Mouse (Mus musculus) intestine, embryonic 15.5 days (tissue): ENCODE data around the gene Aspdh. TPM values are rescaled to one million over a fixed set of nuclear protein-coding genes. Genes with fewer than 3 reads are reported as not detected.
A peak's percentile ranks its signal among the peaks of the same experiment; 100 is the strongest.

ENCODE experiments used
- ATAC-seq: fragments of 200-750 bp; cut with Nextera tagmentation; 2 replicates; pipeline ENCODE4 v1.8.0; 2017; ENCODE audit warnings: moderate TSS enrichment, moderate library complexity
- H3K27ac ChIP-seq: fragments of 300-500 bp; sonication (generic); 2 replicates; pipeline ENCODE4 v1.5.1; 2015; ENCODE audit warnings: mild to moderate bottlenecking, inconsistent platforms
- H3K27me3 ChIP-seq: fragments of 300-500 bp; sonication (generic); replicated peaks from 2 replicates; pipeline ENCODE4 v1.6.1; 2015; ENCODE audit warnings: inconsistent platforms
- H3K36me3 ChIP-seq: fragments of 300-500 bp; sonication (generic); 2 replicates; pipeline ENCODE4 v1.6.1; 2015; ENCODE audit warnings: inconsistent platforms
- H3K4me1 ChIP-seq: fragments of 300-500 bp; sonication (generic); replicated peaks from 2 replicates; pipeline ENCODE4 v1.6.1; 2015; ENCODE audit warnings: inconsistent platforms
- H3K4me2 ChIP-seq: fragments of 300-500 bp; sonication (generic); replicated peaks from 2 replicates; pipeline ENCODE4 v1.6.1; 2015; ENCODE audit warnings: mild to moderate bottlenecking, inconsistent platforms
- H3K4me3 ChIP-seq: fragments of 300-500 bp; sonication (generic); replicated peaks from 2 replicates; pipeline ENCODE4 v1.5.1; 2015; ENCODE audit warnings: inconsistent platforms
- H3K9ac ChIP-seq: fragments of 300-500 bp; sonication (generic); 2 replicates; pipeline ENCODE4 v1.6.1; 2015; ENCODE audit warnings: inconsistent platforms
- H3K9me3 ChIP-seq: fragments of 300-500 bp; sonication (generic); 2 replicates; pipeline ENCODE4 v1.6.1; 2016; ENCODE audit warnings: inconsistent platforms
- WGBS: fragments of 180-500 bp; shearing (Covaris S2); methylation state at CpG from one replicate; pipeline ENCODE4 v1.1.7; 2015; 5-methylcytosine and 5-hydroxymethylcytosine counted together
- polyA plus RNA-seq: library from polyadenylated mRNA; unstranded; fragments of >200 nt; fragmentation: Nextera tagmentation; extraction: Ambion mirVana; gene quantifications from 2 replicates; pipeline ENCODE4 v1.2.1, GENCODE M21; 2015

The Aspdh gene
- polyA plus RNA-seq, 1 experiment from 2014 or later, result 0.70 TPM

DNA sequence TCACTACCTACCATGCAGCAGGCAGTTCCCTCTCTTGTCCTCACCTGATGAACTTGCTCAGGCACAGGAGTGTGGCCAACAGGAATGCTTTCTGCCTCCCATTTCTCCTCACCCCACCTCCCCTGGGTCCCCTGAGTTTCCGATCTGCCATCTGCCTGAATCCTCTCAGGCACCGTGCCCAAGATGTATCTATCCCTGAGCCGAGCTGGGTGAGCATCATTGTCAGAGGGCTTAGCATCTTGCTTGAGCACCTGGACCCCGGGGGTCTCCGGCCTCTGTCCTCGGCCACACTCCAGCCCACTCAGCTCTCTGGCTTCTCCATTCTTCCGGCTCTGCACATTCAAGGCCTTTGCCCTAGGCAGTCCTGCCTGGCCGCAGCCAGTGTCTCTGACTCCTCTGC, 27.3 kb upstream of the Aspdh start:
- WGBS, result 65% methylated on average over 8 of the region's 8 CpGs
- Histone ChIP-seq H3K4me2 (no peak overlapping the region), H3K9me3 (no peaks in the 10 kb centered on the region), H3K27ac (no peak overlapping the region), H3K4me3 (no peak overlapping the region), H3K4me1 (0 out of 2 replicates have a peak, but pooled peaks cover 3% of the 10 kb centered on the region), H3K27me3 (peaks cover 49% of the 10 kb centered on the region), H3K9ac (no peak overlapping the region), H3K36me3 (no peaks in the 10 kb centered on the region)
- no peak for ATAC-seq

DNA sequence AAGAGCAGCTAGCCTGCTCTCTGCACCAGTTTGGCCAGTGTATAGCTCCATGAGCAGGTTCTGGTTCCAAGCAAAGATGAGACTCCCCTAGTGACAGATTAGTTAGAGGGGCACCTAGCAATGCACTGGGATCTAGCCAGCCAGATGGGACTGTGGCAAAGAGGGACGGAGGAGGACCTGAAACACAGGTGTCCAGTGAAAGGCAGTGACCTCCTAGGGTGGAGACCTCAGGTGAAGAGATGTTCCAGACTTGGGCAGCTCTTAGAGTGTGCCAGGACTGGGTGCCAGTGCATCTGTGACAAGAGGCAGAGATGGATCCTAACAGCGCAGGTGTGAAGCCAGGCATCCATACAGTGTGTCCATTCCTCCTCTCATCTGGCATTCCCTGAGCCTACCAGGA, 25.5 kb upstream of the Aspdh start:
- Histone ChIP-seq H3K27me3 (peaks cover 66% of the 10 kb centered on the region), H3K4me1 (0 out of 2 replicates have a peak, but pooled peaks cover 3% of the 10 kb centered on the region), H3K4me3 (no peak overlapping the region), H3K9me3 (no peaks in the 10 kb centered on the region), H3K36me3 (no peaks in the 10 kb centered on the region), H3K9ac (no peak overlapping the region), H3K4me2 (no peak overlapping the region), H3K27ac (no peak overlapping the region)
- ATAC-seq, result no peak
- WGBS, result 63% methylated on average over 2 of the region's 2 CpGs

DNA sequence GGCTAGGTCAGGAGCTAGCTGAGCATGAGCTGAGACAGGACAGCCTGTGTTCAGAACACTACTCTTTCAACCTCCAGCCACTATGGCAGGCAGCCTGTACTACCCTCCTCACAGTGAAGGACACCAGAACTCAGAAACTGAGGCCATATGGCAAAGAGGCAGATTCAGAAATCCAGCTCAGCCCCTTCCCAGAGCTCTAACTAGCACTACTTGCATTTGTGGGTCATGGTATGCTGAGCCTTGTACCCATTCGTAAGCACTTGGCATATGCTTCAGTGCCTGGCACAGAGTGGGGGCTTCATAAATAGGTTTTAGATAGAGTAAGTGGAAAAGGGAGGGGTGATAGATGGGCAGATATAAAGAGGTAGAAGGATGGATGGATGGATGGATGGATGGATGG, 24.7 kb upstream of the Aspdh start:
- no peak overlapping the region for H3K4me3 ChIP-seq
- H3K4me1 ChIP-seq, result 0 out of 2 replicates have a peak, but pooled peaks cover 3% of the 10 kb centered on the region
- 96% methylated on average over 1 of the region's 1 CpGs for WGBS
- no peak overlapping the region for H3K9ac ChIP-seq
- H3K36me3 ChIP-seq, result no peaks in the 10 kb centered on the region
- no peaks in the 10 kb centered on the region for H3K9me3 ChIP-seq
- ATAC-seq, result no peak
- H3K27ac ChIP-seq, result no peak overlapping the region
- peaks cover 71% of the 10 kb centered on the region for H3K27me3 ChIP-seq
- H3K4me2 ChIP-seq, result no peak overlapping the region

GRCm38 (mm10) chr7:44441180-44441579, 24.0 kb upstream of the Aspdh start:
- Histone ChIP-seq H3K4me3 (no peak overlapping the region), H3K27me3 (peaks cover 76% of the 10 kb centered on the region), H3K27ac (no peak overlapping the region), H3K9me3 (no peaks in the 10 kb centered on the region), H3K9ac (no peak overlapping the region), H3K36me3 (no peaks in the 10 kb centered on the region), H3K4me2 (no peak overlapping the region), H3K4me1 (0 out of 2 replicates have a peak, but pooled peaks cover 3% of the 10 kb centered on the region)
- no peak for ATAC-seq
- 0% methylated on average over 1 of the region's 1 CpGs for WGBS

DNA sequence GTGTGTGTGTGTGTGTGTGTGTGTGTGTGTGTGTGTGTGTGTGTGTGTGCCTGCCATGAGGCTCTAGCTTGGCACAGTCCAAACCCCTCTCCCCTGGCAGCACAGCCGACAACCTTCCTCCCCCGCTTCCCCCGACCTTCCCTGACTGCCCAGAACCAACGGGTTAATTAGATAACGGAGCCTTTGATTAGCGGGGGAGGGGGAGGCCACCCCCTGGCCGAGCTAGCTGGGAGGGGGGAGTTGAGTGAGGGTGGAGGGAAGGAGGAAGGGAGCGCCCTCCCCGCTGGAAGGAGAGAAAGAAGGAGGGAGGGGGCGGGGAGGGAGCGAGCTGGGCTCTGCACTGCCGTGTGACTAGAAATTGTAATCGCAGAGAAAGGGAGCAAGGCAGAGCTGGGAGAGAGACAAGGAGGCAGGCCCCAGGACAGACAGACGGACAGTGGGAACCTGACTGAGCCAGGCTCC, 23.5 kb upstream of the Aspdh start:
- H3K9ac ChIP-seq, result peak overlapping the region; percentile 23; the same call in 1 of the 2 replicates
- H3K9me3 ChIP-seq, result no peaks in the 10 kb centered on the region
- 0 out of 2 replicates have a peak, but pooled peaks cover 3% of the 10 kb centered on the region for H3K4me1 ChIP-seq
- peak; percentile 62 for ATAC-seq
- peak overlapping the region; percentile 26 for H3K4me3 ChIP-seq
- H3K27ac ChIP-seq, result peak overlapping the region; percentile 40; the same call in 1 of the 2 replicates
- WGBS, result 0% methylated on average over 14 of the region's 14 CpGs
- peaks cover 81% of the 10 kb centered on the region for H3K27me3 ChIP-seq
- H3K36me3 ChIP-seq, result no peaks in the 10 kb centered on the region
- H3K4me2 ChIP-seq, result peak overlapping the region; percentile 38

DNA sequence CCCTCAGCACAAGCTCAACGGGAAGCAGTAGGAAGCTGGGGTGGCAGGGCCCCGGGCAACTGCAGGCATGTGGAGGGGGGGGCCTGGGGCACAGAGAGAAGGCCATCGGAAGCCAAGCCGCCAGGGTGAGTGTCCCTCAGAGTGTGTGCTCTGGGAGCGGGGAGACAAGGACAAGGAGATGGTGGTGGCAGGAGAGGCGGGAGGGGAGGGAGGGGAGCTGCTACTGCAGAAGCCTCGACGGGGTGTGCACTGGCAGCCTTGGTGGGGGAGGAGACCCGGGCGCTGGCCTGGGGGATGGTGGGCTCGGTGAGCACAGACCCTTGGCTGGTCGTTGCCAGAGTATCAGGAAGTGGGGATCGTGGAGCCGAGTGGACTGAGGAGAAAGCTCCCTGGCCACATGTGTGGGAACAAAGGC, 22.8 kb upstream of the Aspdh start:
- Histone ChIP-seq H3K27me3 (peaks cover 86% of the 10 kb centered on the region), H3K36me3 (no peaks in the 10 kb centered on the region), H3K27ac (peak overlapping the region; percentile 40; the same call in 1 of the 2 replicates), H3K9me3 (no peaks in the 10 kb centered on the region), H3K9ac (peak overlapping the region; percentile 23; the same call in 1 of the 2 replicates), H3K4me3 (peak overlapping the region; percentile 26), H3K4me1 (0 out of 2 replicates have a peak, but pooled peaks cover 3% of the 10 kb centered on the region), H3K4me2 (peak overlapping the region; percentile 38)
- no peak for ATAC-seq
- WGBS, result under 1% methylated on average over 14 of the region's 14 CpGs

- H3K4me3 ChIP-seq, result peak overlapping the region; percentile 26; the same call in 1 of the 2 replicates
- 0 out of 2 replicates have a peak, but pooled peaks cover 3% of the 10 kb centered on the region for H3K4me1 ChIP-seq
- no peaks in the 10 kb centered on the region for H3K9me3 ChIP-seq
- H3K9ac ChIP-seq, result no peak overlapping the region
- H3K27ac ChIP-seq, result no peak overlapping the region
- H3K4me2 ChIP-seq, result peak overlapping the region; percentile 38
- 0 out of 2 replicates have a peak, but pooled peaks have one; percentile 46 for ATAC-seq
- peaks cover 84% of the 10 kb centered on the region for H3K27me3 ChIP-seq
- 5% methylated on average over 20 of the region's 20 CpGs for WGBS
- H3K36me3 ChIP-seq, result no peaks in the 10 kb centered on the region
Measured at GRCm38 (mm10) chr7:44443268-44444173, 21.7 kb upstream of the Aspdh start.

GRCm38 (mm10) chr7:44444886-44445527, 20.2 kb upstream of the Aspdh start:
- Histone ChIP-seq H3K4me2 (0 out of 2 replicates have a peak overlapping the region, but pooled peaks have one; percentile 0), H3K9me3 (no peaks in the 10 kb centered on the region), H3K4me1 (0 out of 2 replicates have a peak, but pooled peaks cover 3% of the 10 kb centered on the region), H3K4me3 (no peak overlapping the region), H3K27me3 (peaks cover 77% of the 10 kb centered on the region), H3K36me3 (no peaks in the 10 kb centered on the region), H3K9ac (no peak overlapping the region), H3K27ac (no peak overlapping the region)
- 11% methylated on average over 29 of the region's 29 CpGs for WGBS
- no peak for ATAC-seq

- no peak overlapping the region for H3K9ac ChIP-seq
- 13% methylated on average over 7 of the region's 7 CpGs for WGBS
- no peak overlapping the region for H3K4me2 ChIP-seq
- H3K36me3 ChIP-seq, result no peaks in the 10 kb centered on the region
- peaks cover 71% of the 10 kb centered on the region for H3K27me3 ChIP-seq
- H3K9me3 ChIP-seq, result no peaks in the 10 kb centered on the region
- ATAC-seq, result no peak
- H3K4me1 ChIP-seq, result 0 out of 2 replicates have a peak, but pooled peaks cover 3% of the 10 kb centered on the region
- no peak overlapping the region for H3K4me3 ChIP-seq
- H3K27ac ChIP-seq, result no peak overlapping the region
Measured at GRCm38 (mm10) chr7:44445528-44445923, 19.7 kb upstream of the Aspdh start.

- no peaks in the 10 kb centered on the region for H3K36me3 ChIP-seq
- WGBS, result 43% methylated on average over 12 of the region's 12 CpGs
- no peaks in the 10 kb centered on the region for H3K9me3 ChIP-seq
- H3K27ac ChIP-seq, result no peak overlapping the region
- no peak for ATAC-seq
- H3K4me1 ChIP-seq, result 0 out of 2 replicates have a peak, but pooled peaks cover 3% of the 10 kb centered on the region
- no peak overlapping the region for H3K9ac ChIP-seq
- H3K27me3 ChIP-seq, result peaks cover 65% of the 10 kb centered on the region
- H3K4me3 ChIP-seq, result no peak overlapping the region
- no peak overlapping the region for H3K4me2 ChIP-seq
Measured at GRCm38 (mm10) chr7:44446070-44446855, 18.9 kb upstream of the Aspdh start.

- 0 out of 2 replicates have a peak, but pooled peaks have one; percentile 28 for ATAC-seq
Measured at GRCm38 (mm10) chr7:44453256-44453655, 11.9 kb upstream of the Aspdh start.

More at GRCm38 (mm10) chr7:44453256-44453655, 11.9 kb upstream of the Aspdh start:
- 3% methylated on average over 3 of the region's 3 CpGs for WGBS
- Histone ChIP-seq H3K36me3 (no peaks in the 10 kb centered on the region), H3K4me2 (no peak overlapping the region), H3K4me1 (0 out of 2 replicates have a peak, but pooled peaks cover 2% of the 10 kb centered on the region), H3K4me3 (no peak overlapping the region), H3K27ac (no peak overlapping the region), H3K9me3 (no peaks in the 10 kb centered on the region), H3K27me3 (0 out of 2 replicates have a peak, but pooled peaks cover 2% of the 10 kb centered on the region), H3K9ac (no peak overlapping the region)
